Mouse (Mus musculus): ENCODE results near the gene Kctd7.

- TF ChIP-seq CTCF (IDR thresholded peaks at IDR 0.05; ENCODE audit: low read depth, low read length) (no peak), GATA1 (IDR thresholded peaks at IDR 0.05; ENCODE audit: borderline replicate concordance, low read length) (no peak), TAL1 (conservative IDR thresholded peaks at IDR 0.05; ENCODE audit: low read depth, low read length) (no peak)
These were observed 22.3 kb upstream of the Kctd7 start for GRCm38 (mm10) chr5:130122355-130122754.

Measured in G1E (cell line).